Mouse (Mus musculus) embryonic facial prominence, embryonic 12.5 days (tissue): ENCODE data around the gene Cdkal1. TPM values are rescaled to one million over a fixed set of nuclear protein-coding genes. Genes with fewer than 3 reads are reported as not detected.
A peak's percentile ranks its signal among the peaks of the same experiment; 100 is the strongest.

Source experiments
- ATAC-seq: fragments of 200-750 bp; cut with Nextera tagmentation; 2 replicates; pipeline ENCODE4 v1.8.0; 2017; ENCODE audit not compliant: insufficient number of reproducible peaks, insufficient read depth, low FRiP score, low TSS enrichment
- H3K27ac ChIP-seq: fragments of 300-500 bp; sonication (generic); 2 replicates; pipeline ENCODE4 v1.5.1; 2016; ENCODE audit warnings: mild to moderate bottlenecking
- H3K27me3 ChIP-seq: fragments of 300-500 bp; sonication (generic); 2 replicates; pipeline ENCODE4 v1.6.1; 2016; ENCODE audit warnings: mild to moderate bottlenecking, moderate library complexity
- H3K36me3 ChIP-seq: fragments of 300-500 bp; sonication (generic); 2 replicates; pipeline ENCODE4 v1.6.1; 2016; ENCODE audit warnings: mild to moderate bottlenecking
- H3K4me1 ChIP-seq: fragments of 300-500 bp; sonication (generic); 2 replicates; pipeline ENCODE4 v1.6.1; 2016
- H3K4me2 ChIP-seq: fragments of 300-500 bp; sonication (generic); replicated peaks from 2 replicates; pipeline ENCODE4 v1.6.1; 2016; ENCODE audit warnings: mild to moderate bottlenecking, moderate library complexity
- H3K4me3 ChIP-seq: fragments of 300-500 bp; sonication (generic); 2 replicates; pipeline ENCODE4 v1.5.1; 2016; ENCODE audit warnings: mild to moderate bottlenecking
- H3K9ac ChIP-seq: fragments of 300-500 bp; sonication (generic); 2 replicates; pipeline ENCODE4 v1.6.1; 2016; ENCODE audit warnings: mild to moderate bottlenecking, moderate library complexity
- H3K9me3 ChIP-seq: fragments of 300-500 bp; sonication (generic); 2 replicates; pipeline ENCODE4 v1.6.1; 2016; ENCODE audit warnings: mild to moderate bottlenecking, moderate library complexity
- WGBS: fragments of 180-500 bp; shearing (Covaris S2); methylation state at CpG from one replicate; pipeline ENCODE4 v1.1.7; 2016; 5-methylcytosine and 5-hydroxymethylcytosine counted together
- polyA plus RNA-seq: library from polyadenylated mRNA; unstranded; fragments of >200 nt; fragmentation: Nextera tagmentation; extraction: Ambion mirVana; gene quantifications from 2 replicates; pipeline ENCODE4 v1.2.1, GENCODE M21; 2016

Gene Cdkal1
- 42.7 and 44.0 TPM in 2 replicates for polyA plus RNA-seq

DNA sequence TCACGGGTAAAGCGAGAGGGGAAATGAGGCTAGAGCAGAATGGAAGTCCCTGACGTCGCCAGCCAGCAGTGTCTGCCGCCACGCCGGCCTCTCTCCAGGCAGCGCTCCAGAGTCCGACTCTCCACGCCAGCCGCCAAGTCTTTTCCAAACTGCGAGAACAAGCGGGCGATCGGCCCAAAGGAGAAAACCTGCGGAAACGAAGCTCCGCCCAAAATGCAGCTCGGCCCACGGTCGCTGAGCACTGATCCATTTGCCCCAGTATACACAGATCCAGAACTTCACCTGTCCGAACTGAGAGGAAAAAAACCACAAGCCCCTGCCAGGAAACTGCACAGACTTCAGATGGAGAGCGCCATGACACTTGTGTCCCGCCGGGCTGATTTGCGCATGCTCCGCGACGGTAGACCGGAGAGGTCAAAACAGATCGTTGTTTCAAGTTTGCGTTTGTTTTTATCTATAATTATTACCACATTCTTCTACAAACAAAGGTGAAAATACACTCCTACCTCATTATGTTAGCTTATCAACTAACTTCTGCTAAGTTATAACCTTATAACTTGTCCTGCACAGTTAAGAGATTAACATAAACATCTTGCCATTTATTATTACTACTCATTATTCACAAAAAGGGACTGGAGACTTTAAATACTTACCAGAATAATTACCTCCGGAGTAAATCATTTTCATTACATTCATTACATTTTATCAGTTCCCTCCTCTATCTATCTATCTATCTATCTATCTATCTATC is at the start of gene Cdkal1:
Gene Cdkal1 (minus strand): TSS at position 394 of the 751 bp plus-strand sequence.
- Histone ChIP-seq H3K9ac (peak within 1 kb of the TSS; percentile 79), H3K4me2 (peak within 1 kb of the TSS; percentile 58), H3K4me1 (peaks cover 8% of the 10 kb centered on the region), H3K27ac (peak within 1 kb of the TSS; percentile 88), H3K4me3 (peak within 1 kb of the TSS; percentile 76), H3K9me3 (no peaks in the 10 kb centered on the region), H3K27me3 (no peaks in the 10 kb centered on the region), H3K36me3 (0 out of 2 replicates have a peak, but pooled peaks cover 4% of the 10 kb centered on the region)
- ATAC-seq: peak; percentile 75; the same call in 1 of the 2 replicates
- WGBS: under 1% methylated on average over 33 of the region's 33 CpGs

DNA sequence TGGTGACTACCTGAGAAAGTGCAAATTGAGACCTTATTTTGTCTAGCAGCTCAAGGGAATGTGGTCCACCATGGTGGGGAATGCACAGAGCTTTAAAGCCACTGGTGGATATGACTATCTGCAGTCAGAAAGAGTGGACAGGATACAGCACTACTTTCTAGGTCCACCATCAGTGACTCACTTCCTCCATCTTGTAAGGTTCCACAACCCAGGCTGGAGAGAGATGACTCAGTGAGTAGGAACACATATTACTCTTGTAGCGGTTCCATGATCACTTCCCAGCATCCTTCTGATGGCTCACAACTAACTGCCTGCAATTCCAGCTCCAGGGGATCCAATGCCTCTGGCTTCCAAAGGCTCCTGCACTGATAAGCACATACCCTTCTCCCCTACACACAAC is 47.9 kb upstream of the Cdkal1 start:
- Histone ChIP-seq H3K36me3 (peaks cover 40% of the 10 kb centered on the region), H3K4me1 (no peaks in the 10 kb centered on the region)
- WGBS: 97% methylated on average over 1 of the region's 1 CpGs

DNA sequence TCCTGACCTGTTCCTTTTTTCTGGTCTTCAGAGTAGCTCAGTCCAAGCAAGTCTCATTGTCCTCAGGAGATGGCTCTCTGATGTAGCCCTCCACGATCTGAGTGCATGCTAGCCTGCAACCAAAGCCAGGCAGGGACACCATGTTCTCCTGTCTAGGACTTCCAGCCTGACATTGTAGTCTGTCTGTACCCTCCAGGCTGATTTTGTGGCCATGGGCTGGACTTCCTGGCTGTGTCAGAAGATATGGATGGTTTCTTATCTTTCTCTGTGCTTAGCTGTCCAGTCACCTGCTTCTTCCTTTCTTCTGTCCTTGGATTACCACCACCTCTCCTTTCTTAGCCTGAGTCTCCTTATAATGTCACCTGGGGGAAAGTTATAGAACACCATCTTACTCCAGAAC is 47.2 kb upstream of the Cdkal1 start:
- no peak for ATAC-seq
- Histone ChIP-seq H3K9me3 (peaks cover 9% of the 10 kb centered on the region), H3K9ac (no peak overlapping the region), H3K36me3 (peaks cover 35% of the 10 kb centered on the region), H3K4me1 (no peaks in the 10 kb centered on the region), H3K27me3 (no peaks in the 10 kb centered on the region), H3K4me2 (no peak overlapping the region), H3K27ac (no peak overlapping the region), H3K4me3 (no peak overlapping the region)
- WGBS: 90% methylated on average over 1 of the region's 1 CpGs

More for the DNA sequence above, 47.9 kb upstream of the Cdkal1 start:
- Histone ChIP-seq H3K9me3 (peaks cover 9% of the 10 kb centered on the region), H3K4me3 (no peak overlapping the region), H3K4me2 (no peak overlapping the region), H3K27me3 (no peaks in the 10 kb centered on the region), H3K9ac (no peak overlapping the region), H3K27ac (no peak overlapping the region)
- ATAC-seq: no peak

DNA sequence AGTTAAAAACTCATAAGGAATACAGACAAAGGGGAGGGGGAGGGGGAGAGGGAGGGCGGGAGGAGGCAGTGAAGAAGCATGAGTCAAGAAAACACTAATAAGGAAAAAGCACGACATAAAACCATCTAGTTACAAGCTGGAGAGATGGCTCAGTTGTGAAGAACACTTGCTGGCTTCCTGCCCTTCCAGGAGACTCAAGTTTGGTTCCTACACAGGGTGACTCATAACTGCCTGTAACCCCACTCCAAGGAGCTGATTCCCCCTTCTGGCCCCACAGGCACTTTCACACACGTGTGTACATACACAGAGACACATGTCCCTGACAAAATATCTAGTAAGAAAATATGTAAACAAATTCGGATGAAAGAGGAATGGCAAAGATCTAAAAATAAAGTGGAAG is 46.2 kb upstream of the Cdkal1 start:
- H3K9me3 ChIP-seq: peaks cover 9% of the 10 kb centered on the region
- WGBS: 78% methylated on average over 4 of the region's 4 CpGs
- no peak overlapping the region for H3K27ac ChIP-seq
- H3K9ac ChIP-seq: no peak overlapping the region
- no peak overlapping the region for H3K4me3 ChIP-seq
- no peaks in the 10 kb centered on the region for H3K4me1 ChIP-seq
- H3K4me2 ChIP-seq: no peak overlapping the region
- ATAC-seq: no peak
- H3K36me3 ChIP-seq: peaks cover 24% of the 10 kb centered on the region
- H3K27me3 ChIP-seq: no peaks in the 10 kb centered on the region

DNA sequence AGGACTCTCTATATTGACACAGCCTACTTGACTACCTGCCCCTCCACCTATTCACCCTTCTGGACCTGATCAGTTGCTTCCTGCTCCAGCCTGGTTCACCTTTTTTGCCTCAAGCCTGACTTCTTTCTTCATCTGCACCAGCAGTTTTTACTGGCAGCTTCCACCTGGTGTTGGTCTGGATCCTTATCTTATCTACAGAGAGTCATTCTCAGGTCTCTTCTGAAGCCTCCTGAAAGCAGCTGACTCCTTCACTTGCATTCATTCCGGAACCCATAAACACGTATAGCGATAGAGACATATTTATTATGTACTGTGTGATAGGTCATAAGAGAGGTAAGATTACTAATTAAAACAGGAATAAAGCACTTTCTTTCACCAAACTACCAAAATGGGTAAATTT is 11.3 kb upstream of the Cdkal1 start:
- H3K4me1 ChIP-seq: no peaks in the 10 kb centered on the region
- H3K9me3 ChIP-seq: no peaks in the 10 kb centered on the region
- WGBS: 96% methylated on average over 3 of the region's 3 CpGs
- H3K36me3 ChIP-seq: no peaks in the 10 kb centered on the region
- H3K9ac ChIP-seq: no peak overlapping the region
- no peak overlapping the region for H3K27ac ChIP-seq
- no peak for ATAC-seq
- H3K4me2 ChIP-seq: no peak overlapping the region
- H3K27me3 ChIP-seq: no peaks in the 10 kb centered on the region
- H3K4me3 ChIP-seq: no peak overlapping the region

DNA sequence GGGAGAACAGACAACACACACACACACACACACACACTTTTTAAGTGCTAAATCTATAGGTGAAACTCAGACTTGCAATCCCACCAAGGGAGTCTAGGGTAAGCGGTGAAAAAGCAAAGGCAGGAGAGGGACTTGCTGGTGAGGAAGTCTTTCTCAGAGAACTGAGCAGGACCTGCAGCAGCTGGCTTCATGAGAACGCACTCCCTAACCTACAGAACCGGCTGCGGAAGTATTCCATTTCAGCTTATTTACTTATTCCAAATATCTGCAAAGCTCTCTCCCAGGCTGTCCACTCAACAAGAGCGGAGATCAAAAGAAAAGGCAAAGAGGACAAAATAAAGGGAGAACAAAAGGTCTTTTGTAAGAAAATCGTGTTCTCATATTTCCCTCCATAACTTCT is 8.9 kb upstream of the Cdkal1 start:
- 0 out of 2 replicates have a peak overlapping the region, but pooled peaks have one; percentile 1 for H3K27ac ChIP-seq
- 24% methylated on average over 6 of the region's 6 CpGs for WGBS
- H3K4me3 ChIP-seq: no peak overlapping the region
- no peaks in the 10 kb centered on the region for H3K36me3 ChIP-seq
- H3K27me3 ChIP-seq: no peaks in the 10 kb centered on the region
- no peak overlapping the region for H3K9ac ChIP-seq
- ATAC-seq: no peak
- no peaks in the 10 kb centered on the region for H3K9me3 ChIP-seq
- H3K4me1 ChIP-seq: no peaks in the 10 kb centered on the region
- no peak overlapping the region for H3K4me2 ChIP-seq

DNA sequence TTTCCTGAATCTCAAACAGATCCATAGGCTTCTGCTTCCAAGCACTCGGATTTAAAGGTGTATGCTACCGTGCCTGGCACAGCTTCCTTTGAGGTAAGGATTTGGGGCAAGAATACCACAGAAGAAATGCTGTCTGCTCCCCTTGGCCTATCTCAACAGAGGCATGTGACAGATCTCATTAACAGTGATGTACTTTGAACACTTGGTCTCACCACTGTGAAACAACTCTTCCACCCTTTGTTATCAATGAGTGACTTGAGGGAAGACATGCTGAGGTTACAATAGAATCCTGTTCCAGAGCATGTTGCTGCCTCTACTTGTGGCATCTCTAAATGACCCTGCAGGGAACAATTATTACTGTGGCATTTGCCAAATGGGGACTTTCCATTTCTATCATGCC is 4.6 kb upstream of the Cdkal1 start:
- 55% methylated on average over 2 of the region's 2 CpGs for WGBS
- H3K4me3 ChIP-seq: no peak overlapping the region
- H3K27me3 ChIP-seq: no peaks in the 10 kb centered on the region
- no peak for ATAC-seq
- H3K27ac ChIP-seq: no peak overlapping the region
- H3K36me3 ChIP-seq: no peaks in the 10 kb centered on the region
- H3K4me1 ChIP-seq: no peaks in the 10 kb centered on the region
- no peak overlapping the region for H3K9ac ChIP-seq
- no peak overlapping the region for H3K4me2 ChIP-seq
- H3K9me3 ChIP-seq: no peaks in the 10 kb centered on the region

GRCm38 (mm10) chr13:29857436-29857835 is 2.0 kb upstream of the Cdkal1 start:
- no peaks in the 10 kb centered on the region for H3K27me3 ChIP-seq
- 0 out of 2 replicates have a peak, but pooled peaks have one; percentile 22 for ATAC-seq
- WGBS: 26% methylated on average over 4 of the region's 4 CpGs

GRCm38 (mm10) chr13:29854876-29855275 is 598 bp downstream of the Cdkal1 start:
- Histone ChIP-seq H3K9me3 (no peaks in the 10 kb centered on the region), H3K27ac (peak overlapping the region; percentile 88), H3K4me1 (peaks cover 8% of the 10 kb centered on the region), H3K4me2 (peak overlapping the region; percentile 58), H3K27me3 (no peaks in the 10 kb centered on the region), H3K9ac (peak overlapping the region; percentile 79), H3K4me3 (peak overlapping the region; percentile 76), H3K36me3 (0 out of 2 replicates have a peak, but pooled peaks cover 4% of the 10 kb centered on the region)
- no peak for ATAC-seq
- WGBS: under 1% methylated on average over 5 of the region's 5 CpGs

More at GRCm38 (mm10) chr13:29857436-29857835, 2.0 kb upstream of the Cdkal1 start:
- Histone ChIP-seq H3K4me2 (no peak overlapping the region), H3K4me3 (no peak overlapping the region), H3K36me3 (no peaks in the 10 kb centered on the region), H3K9ac (no peak overlapping the region), H3K9me3 (no peaks in the 10 kb centered on the region), H3K27ac (no peak overlapping the region), H3K4me1 (peaks cover 8% of the 10 kb centered on the region)

DNA sequence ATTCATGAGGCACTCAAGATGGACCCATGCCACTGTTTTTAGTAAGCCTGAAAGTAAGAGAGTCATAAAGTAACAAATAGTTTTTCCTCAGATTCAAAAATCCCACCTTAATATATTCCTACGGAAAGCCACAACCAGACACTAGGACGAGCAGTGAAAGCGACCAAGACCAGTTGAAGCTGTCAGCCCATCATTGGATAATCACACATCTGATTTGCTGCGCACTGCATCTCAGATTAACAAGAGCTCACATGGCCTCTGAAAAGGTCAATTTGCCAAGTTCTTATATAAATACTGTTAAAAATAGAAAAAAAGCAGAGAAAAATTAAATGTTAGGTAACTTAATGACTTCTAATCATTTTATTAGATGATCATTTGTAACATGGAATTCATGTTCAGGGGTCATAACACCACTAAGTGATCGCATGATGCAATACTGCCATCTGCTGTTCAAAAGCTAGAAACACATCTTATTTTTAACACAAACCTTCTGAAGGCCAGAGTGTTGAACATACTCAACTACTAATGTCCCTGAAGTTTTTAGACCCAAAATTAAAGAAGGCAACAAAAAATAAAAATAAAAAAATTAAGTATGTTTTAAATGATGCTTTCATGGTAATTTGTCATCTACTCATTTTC is 16.9 kb downstream of the Cdkal1 start:
- 47% methylated on average over 5 of the region's 5 CpGs for WGBS

GRCm38 (mm10) chr13:29835170-29835569 is 20.3 kb downstream of the Cdkal1 start:
- no peaks in the 10 kb centered on the region for H3K9me3 ChIP-seq
- no peak for ATAC-seq
- no peaks in the 10 kb centered on the region for H3K36me3 ChIP-seq
- no peak overlapping the region for H3K9ac ChIP-seq
- whole genome bisulfite sequencing: 26% methylated on average over 4 of the region's 4 CpGs
- no peak overlapping the region for H3K4me3 ChIP-seq
- no peaks in the 10 kb centered on the region for H3K27me3 ChIP-seq
- H3K4me1 ChIP-seq: no peaks in the 10 kb centered on the region
- H3K27ac ChIP-seq: no peak overlapping the region
- H3K4me2 ChIP-seq: no peak overlapping the region

More for the DNA sequence above, 16.9 kb downstream of the Cdkal1 start:
- no peak for ATAC-seq
- Histone ChIP-seq H3K27me3 (no peaks in the 10 kb centered on the region), H3K4me1 (no peaks in the 10 kb centered on the region), H3K9ac (no peak overlapping the region), H3K9me3 (no peaks in the 10 kb centered on the region), H3K4me2 (no peak overlapping the region), H3K36me3 (peaks cover 8% of the 10 kb centered on the region; the same call in 1 of the 2 replicates), H3K27ac (no peak overlapping the region), H3K4me3 (no peak overlapping the region)

DNA sequence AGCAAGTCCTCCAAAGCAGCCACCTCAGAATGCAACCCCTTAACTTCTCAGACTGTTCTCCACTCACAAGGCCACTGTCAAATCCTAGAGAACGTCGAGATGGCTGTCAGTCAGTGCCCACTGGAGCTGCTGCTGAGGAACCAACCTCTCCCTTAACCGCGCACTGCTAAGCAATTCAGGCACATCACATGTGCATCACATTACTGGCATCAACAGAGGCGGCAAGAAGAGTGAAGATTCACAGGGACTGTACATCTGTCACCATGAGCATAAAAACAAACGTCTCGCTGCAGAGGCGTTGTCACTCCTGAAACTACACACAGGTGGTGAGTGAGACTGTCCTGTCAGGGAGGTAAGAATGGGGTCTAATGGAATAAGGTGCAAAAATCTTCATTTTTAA is 21.7 kb downstream of the Cdkal1 start:
- Histone ChIP-seq H3K9me3 (no peaks in the 10 kb centered on the region), H3K36me3 (no peaks in the 10 kb centered on the region), H3K4me3 (no peak overlapping the region), H3K27ac (no peak overlapping the region), H3K4me1 (no peaks in the 10 kb centered on the region), H3K9ac (no peak overlapping the region), H3K4me2 (no peak overlapping the region), H3K27me3 (no peaks in the 10 kb centered on the region)
- no peak for ATAC-seq
- WGBS: 62% methylated on average over 8 of the region's 8 CpGs
